ENCODE assay signal across 25 mouse cellular contexts in the genomic region with DNA sequence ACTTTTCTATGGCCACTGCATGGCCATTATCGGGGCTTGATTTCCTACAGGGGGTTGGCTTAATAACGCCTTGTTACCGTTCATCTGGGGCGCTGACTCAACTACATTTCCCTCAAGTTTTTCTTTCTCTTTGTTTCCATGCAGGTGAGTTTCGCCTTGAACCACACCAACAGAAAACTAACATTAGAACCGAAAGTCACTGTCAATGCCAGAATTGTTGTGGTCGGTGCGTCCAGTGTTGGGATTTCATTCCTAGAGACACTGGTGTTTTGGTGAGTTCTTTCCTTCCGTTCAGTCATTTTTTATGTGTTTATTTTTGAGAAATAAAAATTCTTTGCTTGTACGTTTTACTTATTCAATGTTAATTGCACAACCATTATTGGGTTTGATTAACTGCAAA.
"Had no signal": no experiment of that assay in that cellular context is flagged by ENCODE, and none has a peak within 500 bp of the region (broad histone marks: within the 10 kb centered on the region; RNA-seq: fewer than 3 reads in every experiment).

No protein-coding gene starts in this region.

- H3K27me3 ChIP-seq: embryonic facial prominence, embryonic 12.5 days; embryonic facial prominence, embryonic 13.5 days; embryonic facial prominence, embryonic 15.5 days; forebrain, embryonic 12.5 days; forebrain, embryonic 13.5 days; forebrain, embryonic 15.5 days had no signal

- DNase-seq: cerebellum, adult 9-10 months; cerebellum, postnatal 10 days; cerebellum, postnatal 14 days; cerebellum, postnatal 25 days; cerebellum, postnatal 36 days; embryo, embryonic 11 days; forebrain, postnatal 0 days; gastrocnemius, adult 2 months; gastrocnemius, postnatal 10 days; gastrocnemius, postnatal 14 days; gastrocnemius, postnatal 25 days; gastrocnemius, postnatal 36 days; heart, adult 11 months; heart, adult 18-20 months; heart, adult 2 months had no signal

- H3K4me3 ChIP-seq: embryonic facial prominence, embryonic 10.5 days; embryonic facial prominence, embryonic 12.5 days; embryonic facial prominence, embryonic 13.5 days; embryonic facial prominence, embryonic 15.5 days; erythroblast, embryonic 14.5 days; forebrain, embryonic 10.5 days; forebrain, embryonic 12.5 days; forebrain, embryonic 13.5 days; forebrain, embryonic 15.5 days; gastrocnemius, adult 2 months; heart, adult 2 months; heart, embryonic 10.5 days had no signal

- H3K36me3 ChIP-seq: embryonic facial prominence, embryonic 10.5 days; embryonic facial prominence, embryonic 12.5 days; embryonic facial prominence, embryonic 13.5 days; embryonic facial prominence, embryonic 15.5 days; forebrain, embryonic 10.5 days; forebrain, embryonic 12.5 days; forebrain, embryonic 15.5 days; heart, embryonic 10.5 days had no signal

- H3K27ac ChIP-seq: embryonic facial prominence, embryonic 10.5 days; embryonic facial prominence, embryonic 12.5 days; embryonic facial prominence, embryonic 13.5 days; embryonic facial prominence, embryonic 15.5 days; forebrain, embryonic 10.5 days; forebrain, embryonic 12.5 days; forebrain, embryonic 13.5 days; forebrain, embryonic 15.5 days; gastrocnemius, adult 2 months; heart, adult 2 months; heart, embryonic 10.5 days had no signal

- H3K9me3 ChIP-seq: embryonic facial prominence, embryonic 10.5 days; embryonic facial prominence, embryonic 12.5 days; embryonic facial prominence, embryonic 13.5 days; embryonic facial prominence, embryonic 15.5 days; forebrain, embryonic 10.5 days; forebrain, embryonic 12.5 days; forebrain, embryonic 13.5 days; forebrain, embryonic 15.5 days; heart, embryonic 10.5 days had no signal

- H3K9ac ChIP-seq: embryonic facial prominence, embryonic 12.5 days; embryonic facial prominence, embryonic 13.5 days; embryonic facial prominence, embryonic 15.5 days; forebrain, embryonic 12.5 days; forebrain, embryonic 13.5 days; forebrain, embryonic 15.5 days; forebrain, postnatal 0 days had no signal

- H3K4me2 ChIP-seq: embryonic facial prominence, embryonic 12.5 days; embryonic facial prominence, embryonic 13.5 days; embryonic facial prominence, embryonic 15.5 days; forebrain, embryonic 12.5 days; forebrain, embryonic 13.5 days; forebrain, embryonic 15.5 days had no signal

- H3K4me1 ChIP-seq: embryonic facial prominence, embryonic 12.5 days; embryonic facial prominence, embryonic 13.5 days; embryonic facial prominence, embryonic 15.5 days; forebrain, embryonic 15.5 days; heart, embryonic 10.5 days had no signal
